Mouse (Mus musculus) frontal cortex, postnatal 36 days (tissue): ENCODE measurements around the gene Vars2.
A peak's percentile ranks its signal among the peaks of the same experiment; 100 is the strongest.

Source experiments
- DNase-seq, 2 experiments: peaks; one replicate each; pipeline ENCODE4 v3.0.0; 2022; ENCODE audit warnings: low spot score in 2 of 2

Gene Vars2

DNA sequence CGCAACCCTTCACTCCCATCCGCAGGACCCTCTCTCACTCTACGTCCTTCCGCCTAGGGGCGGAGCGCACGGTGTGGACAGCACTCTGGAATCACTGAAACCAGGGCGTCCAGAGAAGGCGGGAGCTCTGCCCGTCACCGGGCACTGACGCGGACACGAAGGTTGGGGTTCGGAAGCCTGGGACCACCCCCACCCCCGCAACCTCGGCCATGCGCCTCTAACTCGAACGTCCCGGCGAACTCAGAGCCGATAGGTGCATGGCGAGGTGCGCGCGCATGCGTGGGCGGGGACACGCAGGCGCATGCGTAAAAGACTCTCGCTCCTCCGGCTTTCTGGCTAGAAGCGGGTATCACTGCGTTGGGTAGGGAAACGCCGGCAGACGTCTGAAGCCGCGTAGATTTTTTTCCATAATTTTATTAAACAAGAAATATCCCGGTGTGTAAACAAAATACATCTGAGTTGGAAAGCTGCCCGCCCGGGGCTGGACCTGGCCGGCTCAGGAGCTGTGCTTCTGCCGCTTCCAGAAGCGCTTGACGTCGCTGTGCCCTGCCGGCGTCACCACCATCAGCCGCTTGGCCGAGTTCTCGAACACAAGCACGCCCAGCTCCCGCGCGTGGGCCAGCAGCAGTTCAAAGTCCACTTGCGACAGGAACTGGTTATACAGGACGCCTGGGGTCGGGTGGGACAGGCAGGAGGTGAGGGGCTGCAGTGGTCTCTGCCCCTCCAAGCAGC lies at the start of gene Vars2:
Gene Vars2 (minus strand): TSS at position 259 of the 732 bp plus-strand sequence.
- peak; percentile 96 to 99 for DNase-seq

DNA sequence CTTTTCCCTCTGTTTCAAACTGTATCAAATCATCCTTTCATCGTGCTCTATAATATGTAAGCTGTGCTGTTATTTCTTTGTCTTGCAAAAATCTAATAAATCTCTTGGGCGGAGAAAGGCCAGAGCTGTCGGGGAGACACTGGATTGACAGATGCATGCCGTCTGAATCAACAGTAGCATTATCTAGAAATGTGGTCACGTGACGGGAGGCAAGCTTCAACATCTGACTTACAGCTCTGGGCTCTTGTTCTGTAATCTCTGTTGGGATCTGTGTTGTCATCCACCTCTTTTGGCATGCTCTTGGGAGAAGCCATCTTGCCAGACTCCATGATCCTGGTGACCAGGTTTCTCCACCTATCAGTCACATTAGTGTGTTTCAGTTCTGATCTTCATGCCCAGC lies 49.7 kb upstream of the Vars2 start:
- DNase-seq: no peak

DNA sequence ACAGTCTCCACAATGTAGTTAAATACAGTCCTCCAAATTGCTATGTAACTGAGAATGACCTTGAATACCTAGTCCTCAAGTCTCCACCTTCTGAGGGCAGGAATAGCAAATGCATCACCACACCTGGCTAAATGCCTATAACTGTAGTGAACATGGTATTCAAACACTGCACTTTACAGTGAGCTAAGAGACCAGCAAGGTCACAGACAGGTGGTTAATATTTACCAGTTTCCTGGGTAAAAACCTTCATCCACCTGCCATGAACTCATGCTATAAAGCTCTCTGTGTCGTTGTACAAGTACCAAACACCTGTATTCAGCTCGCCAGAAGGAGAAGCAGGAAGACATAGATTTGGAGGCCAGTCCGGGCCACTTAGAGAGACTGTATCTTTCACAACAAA lies 48.7 kb upstream of the Vars2 start:
- no peak for DNase-seq

DNA sequence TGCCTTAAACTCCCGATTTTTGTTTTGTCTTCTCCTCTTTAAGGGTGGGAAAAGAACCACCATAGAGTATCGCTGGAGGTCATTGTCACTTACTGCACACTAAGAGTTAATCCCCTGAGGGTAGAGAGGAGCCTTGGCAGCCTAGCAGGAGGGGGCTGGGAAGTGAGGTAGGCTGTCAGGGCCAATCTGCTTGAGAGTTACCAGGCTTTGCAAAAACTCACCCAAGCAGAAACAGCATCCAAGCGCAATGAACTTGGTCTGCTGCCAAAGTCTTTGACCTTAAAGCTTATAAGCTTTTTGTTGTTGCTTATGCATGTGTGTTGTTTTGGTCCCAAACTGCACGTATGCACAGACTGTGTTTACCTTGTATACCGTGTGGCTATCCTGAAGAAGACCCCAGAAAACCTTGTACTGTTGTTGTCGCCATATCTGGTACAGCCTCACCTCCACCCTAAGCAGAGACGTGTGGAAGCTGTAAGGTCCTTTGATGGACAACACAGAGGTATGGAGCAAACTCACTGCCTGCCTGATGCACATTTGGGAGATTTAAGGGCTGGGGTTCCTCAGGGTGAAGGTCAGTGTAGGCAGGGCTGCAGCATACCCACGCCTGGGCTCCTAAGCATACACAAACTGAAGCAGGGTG lies 43.4 kb upstream of the Vars2 start:
- DNase-seq: no peak

DNA sequence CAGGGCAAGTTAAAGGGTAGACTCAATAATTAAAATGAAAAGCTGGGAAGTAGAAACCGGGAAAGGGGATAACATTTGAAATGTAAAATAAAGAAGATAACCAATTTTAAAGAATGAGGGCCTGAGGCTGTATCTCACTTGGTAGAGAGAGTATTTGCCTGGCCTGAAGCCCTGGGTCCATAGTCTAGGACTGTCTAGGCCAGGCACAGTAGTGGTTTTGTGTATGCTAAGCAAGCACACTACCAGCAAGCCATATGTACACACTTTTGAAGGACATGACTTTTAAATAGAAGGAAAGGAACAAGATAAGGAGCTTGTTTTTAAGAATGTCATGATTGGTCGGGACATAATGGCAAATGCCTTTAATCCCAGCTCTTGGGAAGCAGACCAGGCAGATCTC lies 41.2 kb upstream of the Vars2 start:
- no peak for DNase-seq

DNA sequence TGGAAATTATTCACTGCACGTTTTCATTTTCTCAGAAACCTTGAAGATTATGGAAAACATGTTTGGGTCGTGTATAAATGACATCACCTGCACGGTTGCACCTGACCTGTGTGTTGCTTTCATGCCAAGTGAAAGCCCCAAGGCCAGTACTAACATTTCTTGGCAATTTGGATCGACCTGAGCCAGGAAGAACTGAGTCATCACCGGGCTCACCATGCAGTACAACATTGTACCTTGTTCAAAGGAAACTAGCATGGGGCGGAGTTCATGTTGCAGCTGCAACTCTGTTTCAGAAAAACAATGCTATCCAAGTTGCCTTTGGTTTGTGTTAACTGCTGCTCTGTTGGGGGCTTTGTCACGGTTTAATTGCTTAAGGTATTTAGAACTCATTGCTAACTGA lies 40.5 kb upstream of the Vars2 start:
- no peak for DNase-seq

DNA sequence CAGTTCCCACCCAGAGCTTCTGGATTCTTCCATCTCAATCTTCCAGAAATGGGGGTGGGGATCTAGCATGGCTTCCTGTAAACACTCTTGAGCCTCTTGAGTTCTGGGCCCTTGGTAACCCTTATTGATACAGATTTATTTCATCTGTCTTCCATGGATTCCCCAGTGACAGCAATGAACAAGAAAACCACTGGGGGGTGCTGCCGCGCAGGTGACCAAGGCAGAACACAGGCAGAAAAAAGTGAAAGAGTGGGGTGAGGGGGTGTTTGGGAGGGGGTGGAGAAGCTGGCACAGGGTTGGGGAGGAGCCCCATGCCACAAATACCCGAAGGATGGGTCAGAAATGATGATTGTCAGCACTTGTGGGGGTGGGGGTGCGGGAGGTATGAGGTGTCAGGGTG lies 38.4 kb upstream of the Vars2 start:
- peak in 1 of 2 experiments; percentile 40 for DNase-seq

DNA sequence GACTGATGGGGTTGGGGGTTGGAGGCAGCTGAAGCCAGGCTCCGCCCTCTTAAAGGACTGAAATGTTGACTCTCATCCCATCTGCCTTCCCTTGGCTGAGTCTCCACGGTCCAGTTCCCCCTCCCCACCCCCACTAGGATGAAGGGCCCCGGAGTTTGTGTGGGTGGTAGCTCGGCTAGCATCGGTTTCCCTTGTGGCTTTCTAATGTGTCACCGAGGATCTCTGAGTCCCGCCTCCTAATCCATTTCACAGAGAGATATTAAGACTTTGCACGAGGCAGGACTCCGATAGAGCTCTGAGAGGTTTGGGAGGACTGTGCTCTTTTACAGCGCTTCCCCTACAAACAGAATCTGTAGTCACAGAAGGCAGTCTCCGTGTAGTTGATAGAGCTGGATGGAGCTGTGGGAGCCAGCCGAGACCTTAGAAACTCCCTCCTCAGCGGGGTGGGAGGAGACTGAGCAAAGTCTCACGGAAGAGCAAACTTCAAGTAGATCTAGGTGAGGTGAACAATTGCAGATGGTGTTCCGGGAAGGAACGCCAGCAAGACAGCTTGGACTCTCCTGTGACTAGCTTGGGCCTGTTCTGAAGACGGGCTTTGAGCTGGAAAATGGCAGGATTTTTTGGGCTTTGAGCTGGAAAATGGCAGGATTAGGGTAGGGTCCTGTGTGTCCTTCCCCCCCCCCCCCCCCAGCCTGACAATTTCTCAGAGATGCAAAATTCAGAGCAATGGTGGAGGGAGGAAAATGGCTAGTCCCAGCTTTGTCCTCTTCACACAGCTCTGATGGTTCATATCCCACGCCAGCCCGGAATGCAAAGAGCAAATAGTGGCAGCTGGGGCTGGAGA lies 37.5 kb upstream of the Vars2 start, which contains the start of gene Ddr1:
Gene Ddr1 (minus strand): TSS at position 1 of the 844 bp plus-strand sequence.
- DNase-seq: peak; percentile 48 to 57

DNA sequence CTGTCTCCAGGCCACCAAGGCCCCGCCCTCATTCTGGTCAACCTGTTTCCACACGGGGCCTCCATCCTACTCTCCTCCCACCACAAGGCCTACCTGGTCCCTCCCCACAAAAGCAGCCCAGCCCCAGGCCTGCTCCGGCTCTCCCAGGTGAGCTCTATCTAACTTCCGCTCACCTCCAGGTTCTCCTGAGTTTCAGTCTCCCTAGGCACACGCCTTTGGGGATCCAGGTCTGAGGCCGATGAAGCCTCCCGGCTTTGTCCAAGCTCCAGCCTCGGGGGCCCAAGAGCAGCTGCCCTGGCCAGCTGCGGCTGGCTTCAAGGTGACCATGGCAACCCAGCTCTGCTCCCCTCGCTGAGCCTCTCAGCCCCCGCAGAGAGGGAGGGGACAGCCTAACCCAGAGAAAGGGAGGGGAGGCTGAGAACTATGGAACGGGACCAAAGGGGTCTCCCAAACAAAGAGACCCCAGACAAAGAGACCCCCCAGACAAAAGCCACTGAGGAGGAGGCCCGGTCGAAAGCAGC lies 36.4 kb upstream of the Vars2 start:
- no peak for DNase-seq

DNA sequence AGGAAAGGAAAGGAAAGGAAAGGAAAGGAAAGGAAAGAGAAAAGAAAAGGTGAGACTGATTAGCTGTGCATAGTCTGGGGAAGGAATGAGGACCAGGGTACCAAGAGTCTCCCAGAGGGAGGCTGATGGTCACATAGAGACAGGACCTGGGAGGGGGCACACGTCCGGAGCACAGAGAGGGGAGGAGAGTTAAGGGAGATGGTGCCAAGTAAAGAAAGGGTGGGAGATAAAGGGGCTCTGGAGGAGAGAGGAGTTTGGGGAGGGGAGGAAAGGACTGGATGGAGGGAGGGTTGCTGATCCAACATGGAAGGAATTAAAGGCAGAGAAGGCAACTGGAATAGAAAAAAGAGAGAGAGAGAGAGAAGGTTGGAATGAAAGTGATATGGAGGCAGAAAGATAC lies 35.7 kb upstream of the Vars2 start:
- DNase-seq: no peak

DNA sequence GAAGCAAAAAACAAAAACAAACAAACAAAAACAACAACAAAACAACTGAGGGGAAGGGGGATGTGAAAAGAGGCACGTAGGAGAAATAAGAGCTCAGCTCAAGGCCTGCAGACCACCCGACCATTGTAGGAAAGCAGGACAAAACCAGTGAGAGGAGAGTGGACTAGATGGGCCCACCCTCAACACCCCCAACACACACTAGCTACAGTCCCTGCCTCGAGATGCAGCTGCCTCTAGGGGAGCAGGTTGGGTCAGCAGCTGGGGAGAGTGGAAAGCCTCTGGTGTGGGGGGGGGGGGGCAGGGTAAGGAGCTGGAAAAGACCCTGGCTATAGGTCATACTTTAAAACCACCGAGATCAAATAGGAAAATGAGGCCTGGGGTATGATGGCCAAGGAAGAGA lies 35.2 kb upstream of the Vars2 start:
- DNase-seq: no peak

DNA sequence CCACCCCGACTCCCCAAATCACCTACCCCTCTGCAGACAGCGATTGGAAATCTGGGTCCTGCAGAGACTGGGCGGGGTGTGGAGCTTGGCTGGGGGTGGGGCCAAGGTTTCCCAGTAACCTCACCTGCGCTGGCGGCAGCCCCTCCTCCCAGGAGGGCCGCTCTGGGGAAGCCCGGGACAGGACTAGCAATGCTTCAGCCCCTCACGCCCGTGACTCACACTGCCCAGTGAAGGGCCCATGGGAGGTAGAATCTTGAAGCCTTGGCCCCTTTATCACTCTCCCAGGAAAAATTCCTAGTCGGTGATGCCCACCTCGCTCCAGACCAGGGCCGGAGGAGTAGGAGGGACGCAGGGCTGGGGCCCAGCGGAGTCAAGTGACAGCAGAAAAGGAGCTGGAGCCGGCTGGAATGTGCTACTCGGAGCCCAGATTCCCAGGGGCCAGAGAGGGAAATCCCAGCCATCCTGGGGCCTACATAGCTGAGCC lies 34.6 kb upstream of the Vars2 start:
- DNase-seq: no peak

DNA sequence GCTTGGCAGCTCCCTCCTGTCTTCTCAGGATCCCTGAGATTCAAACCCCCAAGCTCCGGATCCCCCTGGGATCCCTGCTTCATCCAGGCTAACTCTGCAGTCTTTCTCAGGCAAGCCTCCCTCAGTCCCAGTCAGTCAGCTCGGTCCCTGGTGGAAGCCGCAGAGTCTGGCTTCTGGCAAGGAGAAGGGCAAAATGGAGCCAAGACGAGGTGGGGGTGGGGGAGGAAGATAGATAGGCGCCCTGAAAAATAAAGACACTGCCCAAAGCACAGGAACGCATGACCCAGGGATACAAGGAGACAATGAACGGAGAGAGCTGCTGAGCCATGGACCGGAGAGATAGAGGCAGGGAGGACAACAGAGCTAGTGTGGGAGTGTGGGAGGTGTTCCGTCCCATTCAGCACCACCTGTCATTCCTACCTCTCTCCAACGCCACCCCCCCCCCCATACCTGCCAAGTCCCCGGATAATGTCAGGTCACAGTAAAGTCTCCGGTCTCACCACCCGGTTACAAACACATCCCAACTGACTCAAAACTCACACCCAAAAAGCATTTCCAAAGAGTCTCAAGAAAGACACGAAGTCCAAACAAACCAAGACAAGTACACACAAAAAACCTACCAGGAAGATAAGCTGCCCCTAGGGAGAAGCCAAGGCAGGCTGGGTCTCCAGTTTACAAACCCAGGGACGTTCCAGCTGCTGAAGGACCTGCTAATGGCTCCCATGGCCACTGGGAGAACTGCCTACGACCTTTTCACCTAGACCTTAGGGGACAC lies 34.0 kb upstream of the Vars2 start:
- DNase-seq: no peak

DNA sequence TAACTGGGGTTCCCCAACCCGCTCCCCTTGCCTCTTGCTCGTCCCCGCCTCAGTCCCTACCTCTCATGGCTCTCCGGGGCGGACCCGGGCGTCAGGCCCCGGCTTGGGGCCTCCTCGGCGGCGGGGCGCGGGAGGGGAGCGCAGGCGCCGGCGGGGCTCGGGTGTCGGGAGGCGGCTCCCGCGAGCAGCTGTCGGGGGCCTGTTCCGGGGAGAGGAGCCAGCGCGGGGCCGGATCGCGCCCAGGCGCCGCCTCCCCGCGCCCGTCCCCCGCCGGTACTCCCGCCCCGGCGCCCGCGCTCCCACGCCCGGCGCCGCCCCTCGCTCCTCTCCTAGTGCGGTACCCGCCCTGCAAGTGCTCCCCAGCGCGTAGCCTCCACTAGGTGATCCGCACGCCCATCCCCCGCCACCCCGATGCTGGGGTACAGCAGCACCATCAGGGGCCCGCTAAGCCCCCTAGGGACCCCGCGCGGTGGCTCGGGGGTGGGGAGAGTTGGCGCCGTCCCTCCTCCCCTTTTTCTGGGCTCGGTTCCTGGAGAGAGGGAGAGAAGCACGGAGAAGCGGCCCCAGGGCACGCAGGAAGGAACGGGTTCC lies 33.1 kb upstream of the Vars2 start:
- DNase-seq: peak; percentile 77 to 81

DNA sequence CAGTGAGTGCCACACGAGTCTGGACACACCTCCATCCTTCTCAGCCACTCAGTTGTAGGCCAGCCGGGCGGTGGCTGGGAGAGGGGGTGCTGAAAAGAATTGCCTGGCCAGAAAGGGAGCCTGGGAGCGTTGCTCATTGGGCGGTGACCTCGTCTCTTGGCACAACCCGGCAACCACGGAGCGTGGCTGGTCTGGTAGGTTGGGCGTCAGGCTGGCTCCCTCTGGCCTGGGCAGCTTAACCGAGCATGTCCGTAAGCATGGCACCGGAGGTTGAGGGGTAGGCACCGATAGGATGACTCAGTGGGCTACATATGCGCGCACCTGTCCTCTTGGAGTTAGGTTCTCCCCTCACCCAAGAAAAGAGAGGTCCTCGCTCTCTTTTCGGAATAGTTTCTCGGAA lies 32.5 kb upstream of the Vars2 start:
- peak; percentile 60 to 62 for DNase-seq

DNA sequence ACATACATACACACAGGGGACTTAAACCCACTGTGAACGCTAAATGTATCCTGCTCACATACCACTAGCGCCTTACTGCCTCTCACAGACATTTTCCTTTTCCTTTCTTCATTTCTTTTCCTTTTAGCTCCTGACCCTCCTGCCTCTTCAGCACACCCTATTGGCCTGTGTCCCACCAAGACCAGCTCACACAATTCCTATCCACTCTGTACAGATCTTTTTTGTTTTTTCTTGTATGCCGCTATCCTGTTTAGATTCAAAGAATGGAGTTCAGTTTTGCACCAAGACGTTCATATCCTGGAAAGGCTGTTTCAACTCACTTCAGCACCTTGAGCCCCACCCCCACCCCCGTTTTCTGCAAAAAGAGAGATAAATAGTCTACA lies 31.1 kb upstream of the Vars2 start:
- no peak for DNase-seq

DNA sequence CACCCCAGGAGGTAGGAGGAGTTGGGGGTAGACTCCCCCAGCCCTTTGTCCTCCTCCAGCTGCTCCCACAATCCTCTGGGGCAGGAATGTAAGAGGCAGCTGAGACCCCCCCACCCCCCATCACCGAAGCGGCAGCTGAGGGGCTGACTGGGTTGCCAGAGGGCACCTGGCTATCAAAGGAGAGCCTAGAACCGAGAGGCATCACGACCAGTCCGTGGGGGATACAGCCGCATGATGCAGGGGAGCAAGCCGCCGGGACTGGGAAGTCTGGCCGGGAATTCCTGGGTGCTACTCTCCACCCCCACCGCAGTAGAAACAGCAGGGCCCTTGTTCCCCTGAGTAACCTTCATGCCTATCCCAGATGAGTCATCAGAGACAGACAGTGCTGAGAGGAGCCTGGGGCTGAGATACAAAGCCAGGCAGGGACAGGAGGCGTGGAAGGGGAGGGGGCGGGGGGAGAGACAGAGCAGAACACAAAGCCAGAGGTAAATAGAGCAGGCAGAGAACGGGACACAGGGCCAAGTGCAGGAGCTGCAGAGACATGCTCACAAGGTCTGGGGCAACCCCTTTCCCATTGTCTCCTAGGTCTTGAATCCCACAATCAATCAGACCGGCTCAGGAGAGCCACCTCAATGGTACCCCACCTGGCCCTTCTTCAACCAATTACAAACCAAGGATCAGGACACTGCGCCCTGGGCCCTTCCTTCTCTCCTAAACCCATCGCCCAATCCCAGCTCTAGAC lies 30.5 kb upstream of the Vars2 start:
- peak in 1 of 2 experiments; percentile 43 for DNase-seq

DNA sequence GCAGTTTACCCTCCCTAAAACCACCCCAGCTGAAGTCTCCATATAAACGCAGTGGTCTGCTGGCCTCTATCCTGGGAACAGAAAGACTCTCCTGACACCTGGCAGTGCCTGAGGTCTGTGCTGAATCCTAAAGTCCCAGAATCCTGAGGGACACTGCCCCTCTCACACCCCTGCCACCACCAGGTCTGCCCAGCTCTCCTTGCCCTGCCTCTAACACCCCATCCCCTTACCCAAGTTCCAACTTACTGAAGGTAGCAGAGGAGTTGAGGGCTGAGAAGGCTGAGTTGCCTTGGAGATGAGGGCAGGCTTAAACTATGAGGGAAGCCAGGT lies 30.0 kb upstream of the Vars2 start:
- no peak for DNase-seq

DNA sequence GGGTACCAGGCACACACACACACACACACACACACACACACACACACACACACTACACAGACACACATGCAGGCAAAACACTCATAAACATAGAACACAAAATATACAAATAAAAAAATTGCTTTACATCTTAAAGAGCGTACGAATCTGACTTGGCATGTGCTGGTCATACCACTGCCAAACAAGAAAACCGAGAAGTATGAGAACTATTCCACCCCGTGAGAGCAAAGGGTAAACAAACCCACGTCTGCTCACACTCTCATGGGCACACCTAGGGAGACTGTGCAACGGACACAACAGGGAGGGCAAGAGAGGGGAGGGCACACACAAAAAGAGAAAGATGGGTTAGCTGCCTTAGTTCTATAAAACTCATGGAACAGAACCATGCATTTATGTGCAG lies 29.3 kb upstream of the Vars2 start:
- DNase-seq: no peak

DNA sequence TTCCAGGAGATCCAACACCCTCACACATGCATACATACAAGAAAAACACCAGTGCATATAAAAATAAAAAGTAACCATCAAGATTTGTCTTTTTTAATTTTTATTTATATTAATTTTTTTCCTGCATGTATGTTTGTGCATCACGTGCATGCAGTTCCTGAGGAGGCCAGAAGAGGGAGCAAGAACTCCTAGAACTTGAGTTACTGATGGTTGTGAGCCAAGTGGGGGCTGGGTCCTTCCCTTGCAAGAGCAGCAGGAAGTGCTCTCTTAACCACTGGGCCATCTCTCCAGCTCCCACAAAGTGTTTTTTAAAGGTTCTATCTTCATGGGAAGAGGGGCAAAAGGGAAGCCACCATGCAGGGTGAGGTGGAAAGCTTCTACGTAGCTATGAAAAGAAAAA lies 27.9 kb upstream of the Vars2 start:
- DNase-seq: no peak

DNA sequence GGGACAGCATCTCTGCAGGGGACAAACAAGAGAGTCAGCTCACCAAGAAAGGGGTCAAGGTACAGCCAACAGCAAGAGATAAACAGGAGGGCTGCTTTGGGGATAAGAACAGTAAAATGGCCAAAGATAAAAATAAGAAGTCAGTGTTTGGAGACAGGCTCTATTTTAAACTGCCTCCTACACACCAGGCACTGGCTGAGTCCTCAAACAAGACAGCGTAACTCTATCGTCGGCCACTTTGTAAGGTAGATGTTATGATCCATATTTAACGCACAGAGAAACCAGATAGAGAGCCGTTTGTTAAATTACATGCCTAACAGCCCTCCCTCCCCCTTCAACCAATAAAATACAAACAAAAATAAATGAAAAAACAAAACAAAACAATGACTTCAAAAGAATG lies 26.5 kb upstream of the Vars2 start:
- no peak for DNase-seq
